Mouse (Mus musculus) heart, postnatal 14 days (tissue): ENCODE results near the gene Rnf111. TPM values are rescaled to one million over a fixed set of nuclear protein-coding genes. Genes with fewer than 3 reads are reported as not detected.

Source experiments
- microRNA-seq, 2 experiments: library from miRNA; unstranded; fragments of <30 nt; microRNA quantifications; one replicate each; pipeline ENCODE4 v1.2.0; 2021 to 2022
- total RNA-seq, 2 experiments: library from RNA; stranded (reverse); gene quantifications; 2 replicates each; pipeline ENCODE4 v1.2.3; 2021

Gene Rnf111
- total RNA-seq, 2 experiments from 2014 or later: 27.5 to 27.8 TPM

Small RNA genes within 50 kb of the gene (microRNA-seq; reads per million reads assigned to microRNA genes)
- 0 to 1.9 reads per million in 2 experiments for gene Mir5626

Other genes starting within 250 kb of the Rnf111 start
- gene Ccnb2, start 82.2 kb downstream of the Rnf111 start, total RNA-seq: 1 to 10 TPM; 6.1 to 9.9 TPM
- gene Sltm, start 39.0 kb upstream of the Rnf111 start, total RNA-seq: 10 to 100 TPM; 27.1 to 30.8 TPM
- under 1 TPM; 0.45 to 0.56 TPM for gene Gm10642, start 152.5 kb upstream of the Rnf111 start, total RNA-seq
- gene Mindy2, start 153.4 kb upstream of the Rnf111 start, total RNA-seq: 10 to 100 TPM; 34.7 to 35.0 TPM
- 10 to 100 TPM; 56.1 to 56.4 TPM for gene Adam10, start 175.3 kb upstream of the Rnf111 start, total RNA-seq